Comparison of ENCODE assay signal across 13 mouse cellular contexts in genomic region chr6:55246441-55246840, GRCm38 (mm10). TPM values are rescaled to one million over a fixed set of nuclear protein-coding genes. Genes with fewer than 3 reads are reported as not detected.
"Had no signal": no experiment of that assay in that cellular context is flagged by ENCODE, and none has a peak within 500 bp of the region (broad histone marks: within the 10 kb centered on the region; RNA-seq: fewer than 3 reads in every experiment).

No protein-coding gene starts in this region.

- H3K27me3 ChIP-seq: kidney, embryonic 15.5 days; liver, embryonic 13.5 days; midbrain, embryonic 13.5 days had no signal

- DNase-seq: kidney, adult 8-10 months; kidney, postnatal 10 days; kidney, postnatal 36 days; layer of hippocampus, postnatal 36 days; liver, embryonic 13.5 days; lung, adult 2 months; lung, postnatal 14 days; thymus, postnatal 25 days had no signal

- H3K9ac ChIP-seq: kidney, embryonic 15.5 days; liver, embryonic 13.5 days; midbrain, embryonic 13.5 days had no signal

- H3K9me3 ChIP-seq: kidney, embryonic 15.5 days; liver, embryonic 13.5 days; midbrain, embryonic 13.5 days had no signal

- H3K27ac ChIP-seq: kidney, embryonic 15.5 days; left cerebral cortex, adult 2 months; liver, embryonic 13.5 days; midbrain, embryonic 13.5 days had no signal

- H3K4me1 ChIP-seq: kidney, embryonic 15.5 days; midbrain, embryonic 13.5 days had no signal

- H3K36me3 ChIP-seq: liver, embryonic 13.5 days had no signal

- H3K4me3 ChIP-seq: kidney, embryonic 15.5 days; left cerebral cortex, adult 2 months; liver, embryonic 13.5 days; midbrain, embryonic 13.5 days; myocyte had no signal

RNA-seq across cellular contexts. Expression of gene Mindy4, which starts 43.3 kb away (rescaled TPM):
- total RNA-seq: monocyte, adult 5-6 weeks had no signal
